ENCODE assay signal across 9 mouse cellular contexts in the genomic region with DNA sequence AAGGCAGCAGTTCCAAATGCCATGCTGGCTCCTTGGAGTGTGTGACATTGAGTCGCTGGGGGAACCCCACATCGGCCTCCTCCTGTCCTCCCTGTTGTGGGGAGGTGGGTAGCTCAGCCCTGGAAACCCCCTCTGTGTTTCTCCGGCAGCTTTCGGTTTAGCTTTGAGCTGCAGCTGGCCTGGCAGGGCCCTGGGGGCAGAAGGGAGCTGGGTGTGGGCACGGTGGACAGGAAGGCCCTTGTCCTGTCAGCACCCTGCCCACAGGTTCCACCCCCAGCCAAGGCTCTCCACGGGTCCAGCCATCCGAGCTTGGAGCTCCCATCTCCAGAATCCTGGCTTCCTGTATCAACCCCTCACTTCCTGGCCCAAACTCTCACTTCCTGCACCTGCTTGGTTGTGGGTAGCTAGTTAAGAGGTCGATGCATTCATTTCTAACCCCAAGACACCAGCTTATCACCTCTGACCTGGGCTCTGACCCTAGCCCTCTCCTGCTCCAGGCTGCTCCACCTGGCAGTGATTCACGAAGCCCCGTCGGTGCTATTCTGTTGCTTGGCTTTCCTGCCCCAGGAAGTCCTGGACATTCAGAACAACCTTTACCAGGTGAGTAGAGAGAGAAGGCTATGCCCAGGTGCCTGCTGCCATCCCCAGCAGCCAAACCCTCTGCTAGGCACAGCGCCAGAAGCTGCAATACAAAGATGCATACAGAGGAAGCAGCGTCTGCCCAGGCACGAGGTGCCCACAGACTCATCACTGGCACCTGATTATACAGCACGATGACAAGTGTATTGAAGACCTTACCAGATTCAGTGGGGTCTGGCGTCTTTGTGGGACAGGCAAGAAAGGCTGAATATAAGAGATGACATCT. TPM values are rescaled to one million over a fixed set of nuclear protein-coding genes. Genes with fewer than 3 reads are reported as not detected.
DNase-seq lines count a peak whose midpoint lies in the region; ATAC-seq and TF ChIP-seq lines count a peak whose summit lies in the region.
"Had no signal": no experiment of that assay in that cellular context is flagged by ENCODE, and none has a peak within 500 bp of the region (broad histone marks: within the 10 kb centered on the region; RNA-seq: fewer than 3 reads in every experiment).

No protein-coding gene starts in this region.

- H3K9me3 ChIP-seq in hindbrain, embryonic 10.5 days: no peaks in the 10 kb centered on the region
- H3K9me3 ChIP-seq in hindbrain, embryonic 11.5 days (ENCODE audit: control insufficient read depth, low read length): no peaks in the 10 kb centered on the region
- H3K9me3 ChIP-seq: embryonic facial prominence, embryonic 15.5 days; limb, embryonic 13.5 days had no signal

- DNase-seq in hindbrain, embryonic 10.5 days (ENCODE audit: low spot score): no peak
- DNase-seq in hindbrain, embryonic 11.5 days (ENCODE audit: low spot score): no peak
- DNase-seq in CD4-positive helper T cell, adult 2 months (ENCODE audit: low read depth, low spot score): peak; percentile 83
- DNase-seq in MN1 (ENCODE audit: low spot score): peak; percentile 46
- DNase-seq in embryo, embryonic 11 days: no peak
- no peak for DNase-seq in left cerebral cortex, postnatal 25 days (ENCODE audit: low spot score in 2 of 2)

- H3K27ac ChIP-seq in hindbrain, embryonic 10.5 days: no peak overlapping the region
- no peak overlapping the region for H3K27ac ChIP-seq in hindbrain, embryonic 11.5 days (ENCODE audit: low read depth, low read length)
- H3K27ac ChIP-seq: embryonic facial prominence, embryonic 15.5 days; limb, embryonic 13.5 days had no signal

- 69% methylated on average over 16 of the region's 16 CpGs for WGBS in hindbrain, embryonic 10.5 days
- 69% methylated on average over 16 of the region's 16 CpGs for WGBS in hindbrain, embryonic 11.5 days

- ATAC-seq in hindbrain, embryonic 11.5 days (ENCODE audit: low FRiP score): no peak

- no peak overlapping the region for H3ac ChIP-seq in myocyte (ENCODE audit: control insufficient read depth, insufficient read length)

- no peak overlapping the region for H3K4me2 ChIP-seq in hindbrain, embryonic 11.5 days (replicated peaks; ENCODE audit: low read depth, low read length)
- peak overlapping the region; percentile 6 for H3K4me2 ChIP-seq in myocyte (ENCODE audit: low read depth)
- H3K4me2 ChIP-seq: embryonic facial prominence, embryonic 15.5 days; limb, embryonic 13.5 days had no signal

- no peaks in the 10 kb centered on the region for H3K79me2 ChIP-seq in myocyte (ENCODE audit: control insufficient read depth, insufficient read depth)

- no peak for TF ChIP-seq POLR2A in myocyte (IDR thresholded peaks at IDR 0.05; ENCODE audit: insufficient read length, low read depth)

- H3K9ac ChIP-seq in hindbrain, embryonic 11.5 days (ENCODE audit: low read depth, low read length): no peak overlapping the region
- H3K9ac ChIP-seq: embryonic facial prominence, embryonic 15.5 days; limb, embryonic 13.5 days had no signal

- peaks cover 44% of the 10 kb centered on the region for H3K4me1 ChIP-seq in hindbrain, embryonic 10.5 days (replicated peaks)
- 0 out of 2 replicates have a peak, but pooled peaks cover 2% of the 10 kb centered on the region for H3K4me1 ChIP-seq in hindbrain, embryonic 11.5 days (replicated peaks; ENCODE audit: control insufficient read depth, insufficient read depth, low read length)

- peaks cover 9% of the 10 kb centered on the region; the same call in 1 of the 2 replicates for H3K36me3 ChIP-seq in hindbrain, embryonic 10.5 days
- no peaks in the 10 kb centered on the region for H3K36me3 ChIP-seq in hindbrain, embryonic 11.5 days (ENCODE audit: control insufficient read depth, insufficient read depth, low read length)
- H3K36me3 ChIP-seq in myocyte (ENCODE audit: control insufficient read depth, insufficient read depth): no peaks in the 10 kb centered on the region
- H3K36me3 ChIP-seq: embryonic facial prominence, embryonic 15.5 days; limb, embryonic 13.5 days had no signal

- peaks cover 38% of the 10 kb centered on the region for H3K27me3 ChIP-seq in hindbrain, embryonic 10.5 days (ENCODE audit: insufficient read depth, poor library complexity, severe bottlenecking)
- 0 out of 2 replicates have a peak, but pooled peaks cover 2% of the 10 kb centered on the region for H3K27me3 ChIP-seq in hindbrain, embryonic 11.5 days (ENCODE audit: control insufficient read depth, insufficient read depth, low read length)
- no peaks in the 10 kb centered on the region for H3K27me3 ChIP-seq in myocyte (ENCODE audit: control insufficient read depth, insufficient read depth, insufficient read length)

- 0 out of 2 replicates have a peak overlapping the region, but pooled peaks have one; percentile 2 for H3K4me3 ChIP-seq in hindbrain, embryonic 10.5 days
- no peak overlapping the region for H3K4me3 ChIP-seq in hindbrain, embryonic 11.5 days (ENCODE audit: low read depth, low read length)
- no peak overlapping the region for H3K4me3 ChIP-seq in myocyte
- H3K4me3 ChIP-seq: embryonic facial prominence, embryonic 15.5 days; limb, embryonic 13.5 days had no signal

- intact Hi-C loops in left cerebral cortex, postnatal 25 days (cut with DNase I): no loop called here

TF ChIP-seq in myocyte, 11 proteins besides CTCF, POLR2A, EP300 and RAD21:
- TF ChIP-seq TCF12 (IDR thresholded peaks at IDR 0.05; ENCODE audit: insufficient read depth, poor library complexity, severe bottlenecking) (no peak), USF1 (IDR thresholded peaks at IDR 0.05; ENCODE audit: low read depth) (no peak), POLR2AphosphoS2 (IDR thresholded peaks at IDR 0.05; ENCODE audit: insufficient read length, low read depth) (no peak), CEBPB (IDR thresholded peaks at IDR 0.05; ENCODE audit: insufficient read depth, poor library complexity, severe bottlenecking) (no peak), MAX (IDR thresholded peaks at IDR 0.05; ENCODE audit: low read depth) (no peak), E2F4 (IDR thresholded peaks at IDR 0.05; ENCODE audit: insufficient read depth) (no peak), MYOD1 (IDR thresholded peaks at IDR 0.05; ENCODE audit: control insufficient read depth in 1 of 3, insufficient read length in 2 of 3, low read depth in 2 of 3) (no peak), TCF3 (IDR thresholded peaks at IDR 0.05; ENCODE audit: insufficient read length, low read depth) (no peak), SRF (IDR thresholded peaks at IDR 0.05; ENCODE audit: control insufficient read depth, insufficient read length, low read depth) (no peak), MYOG (IDR thresholded peaks at IDR 0.05; ENCODE audit: control insufficient read depth in 1 of 3, insufficient read depth in 1 of 3, insufficient read length in 2 of 3, low read depth in 2 of 3) (no peak), REST (IDR thresholded peaks at IDR 0.05; ENCODE audit: insufficient read depth, insufficient read length) (no peak)
TF ChIP-seq in myocyte: peak in this region for 0.

RNA-seq across cellular contexts. Expression of a gene that starts 2.7 kb away (rescaled TPM):
- 8.3 and 9.7 TPM in 2 replicates for polyA plus RNA-seq in hindbrain, embryonic 10.5 days (2016; fragmentation: Nextera tagmentation; extraction: Ambion mirVana)
- 5.6 and 9.0 TPM in 2 replicates for polyA plus RNA-seq in hindbrain, embryonic 11.5 days (2014; fragmentation: Nextera tagmentation; extraction: Ambion mirVana)
- polyA plus RNA-seq in myocyte (2012; fragmentation: generic; extraction: Trizol): 7.3 TPM
- total RNA-seq in left cerebral cortex, postnatal 25 days (2021): 1 to 10 TPM; 1.6 to 2.0 TPM

RNA-seq across cellular contexts. Expression of a gene that starts 5.4 kb away (rescaled TPM):
- 121 TPM in 2 replicates for polyA plus RNA-seq in hindbrain, embryonic 10.5 days (2016; fragmentation: Nextera tagmentation; extraction: Ambion mirVana)
- polyA plus RNA-seq in hindbrain, embryonic 11.5 days (2014; fragmentation: Nextera tagmentation; extraction: Ambion mirVana): 89.9 and 91.5 TPM in 2 replicates
- 80.1 TPM for polyA plus RNA-seq in myocyte (2012; fragmentation: generic; extraction: Trizol)
- total RNA-seq in left cerebral cortex, postnatal 25 days (2021): 10 to 100 TPM; 30.3 to 32.2 TPM

RNA-seq across cellular contexts. Expression of a gene that starts 8.8 kb away (rescaled TPM):
- polyA plus RNA-seq in hindbrain, embryonic 10.5 days (2016; fragmentation: Nextera tagmentation; extraction: Ambion mirVana): 7.2 and 10.6 TPM in 2 replicates
- polyA plus RNA-seq in hindbrain, embryonic 11.5 days (2014; fragmentation: Nextera tagmentation; extraction: Ambion mirVana): 4.7 and 5.6 TPM in 2 replicates
- polyA plus RNA-seq in myocyte (2012; fragmentation: generic; extraction: Trizol): 0.30 TPM
- 100 to 1,000 TPM; 118 to 128 TPM for total RNA-seq in left cerebral cortex, postnatal 25 days (2021)

RNA-seq across cellular contexts. Expression of a gene that starts 14.8 kb away (rescaled TPM):
- 1,585 and 2,006 TPM in 2 replicates for polyA plus RNA-seq in hindbrain, embryonic 10.5 days (2016; fragmentation: Nextera tagmentation; extraction: Ambion mirVana)
- 1,644 and 1,674 TPM in 2 replicates for polyA plus RNA-seq in hindbrain, embryonic 11.5 days (2014; fragmentation: Nextera tagmentation; extraction: Ambion mirVana)
- polyA plus RNA-seq in myocyte (2012; fragmentation: generic; extraction: Trizol): 1,606 TPM
- total RNA-seq in left cerebral cortex, postnatal 25 days (2021): 1,000 to 10,000 TPM; 1,565 to 1,601 TPM

RNA-seq across cellular contexts. Expression of a gene that starts 35.0 kb away (rescaled TPM):
- polyA plus RNA-seq in hindbrain, embryonic 10.5 days (2016; fragmentation: Nextera tagmentation; extraction: Ambion mirVana): 1.7 and 3.8 TPM in 2 replicates
- polyA plus RNA-seq in hindbrain, embryonic 11.5 days (2014; fragmentation: Nextera tagmentation; extraction: Ambion mirVana): 2.0 and 2.5 TPM in 2 replicates
- polyA plus RNA-seq in myocyte (2012; fragmentation: generic; extraction: Trizol): not detected
- 1 to 10 TPM; 1.1 to 1.3 TPM for total RNA-seq in left cerebral cortex, postnatal 25 days (2021)

Comparison
In these comparisons a context has a peak if more than half of its experiments do, and no peak if none do; other contexts are left out.
1. DNase-seq: peak in CD4-positive helper T cell, adult 2 months (single experiment) and MN1 (single experiment); none in hindbrain, embryonic 10.5 days (single experiment), hindbrain, embryonic 11.5 days (single experiment), embryo, embryonic 11 days (single experiment) and left cerebral cortex, postnatal 25 days (0 of 2).